Mouse (Mus musculus): ENCODE results near the gene Plin3.

Gene Plin3

DNA sequence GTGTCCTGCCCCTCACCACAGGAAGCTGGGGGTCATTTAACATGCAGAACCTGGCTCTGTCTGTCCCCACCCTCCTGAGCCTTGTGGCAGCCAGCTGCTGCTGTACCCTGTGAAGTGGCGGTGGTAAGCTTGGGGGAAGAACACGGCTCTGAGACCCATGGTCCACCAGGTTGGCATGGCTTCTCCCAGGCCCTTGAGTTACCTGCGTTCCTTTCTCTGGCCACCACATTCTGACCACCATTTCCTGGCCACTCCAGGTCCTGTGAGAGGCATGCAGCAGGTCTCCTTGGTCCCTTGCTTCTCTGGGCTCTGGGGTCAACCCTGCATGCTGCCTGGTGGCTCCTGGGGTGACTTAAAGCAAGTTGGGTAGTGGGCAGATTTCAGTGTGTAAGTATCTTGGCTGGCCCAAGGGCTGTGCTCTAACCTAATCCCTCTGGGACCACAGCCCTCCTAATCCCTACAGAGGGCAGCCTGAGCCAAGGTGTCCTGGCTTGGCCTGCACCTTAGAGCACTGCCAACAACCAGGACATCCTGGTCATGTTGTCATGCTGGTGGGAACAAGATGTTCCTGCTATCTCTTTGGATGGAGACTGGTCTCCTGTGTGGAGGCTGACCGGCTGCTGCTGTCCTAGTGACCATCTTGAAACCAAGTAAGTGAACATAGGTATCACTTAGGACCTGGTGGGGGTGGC is at the start of gene Plin3:
TSS of gene Plin3 (minus strand) at position 343 of the 692 bp plus-strand sequence.
- no peak for DNase-seq (ENCODE audit: low read depth, low spot score)

DNA sequence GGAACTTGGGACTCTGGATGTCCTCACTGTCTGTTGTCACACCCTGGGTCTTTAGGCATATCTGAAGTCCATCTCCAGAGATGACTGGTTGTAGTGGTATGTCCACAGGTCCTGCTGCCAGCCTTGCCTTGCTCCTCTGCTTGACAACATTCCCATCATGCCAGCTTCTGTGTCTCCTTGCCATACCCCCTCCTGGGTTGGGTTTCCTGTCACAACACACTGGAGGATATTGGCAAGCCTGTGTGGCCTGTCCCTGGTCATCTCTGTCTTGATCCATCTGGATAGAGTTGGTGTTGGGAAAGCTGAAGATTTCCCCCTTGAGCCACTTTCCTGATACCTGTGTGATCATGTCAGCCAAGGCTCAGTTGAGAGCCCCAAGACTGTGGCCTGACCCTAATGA is 48.0 kb upstream of the Plin3 start:
- no peak for DNase-seq (ENCODE audit: low read depth, low spot score)

DNA sequence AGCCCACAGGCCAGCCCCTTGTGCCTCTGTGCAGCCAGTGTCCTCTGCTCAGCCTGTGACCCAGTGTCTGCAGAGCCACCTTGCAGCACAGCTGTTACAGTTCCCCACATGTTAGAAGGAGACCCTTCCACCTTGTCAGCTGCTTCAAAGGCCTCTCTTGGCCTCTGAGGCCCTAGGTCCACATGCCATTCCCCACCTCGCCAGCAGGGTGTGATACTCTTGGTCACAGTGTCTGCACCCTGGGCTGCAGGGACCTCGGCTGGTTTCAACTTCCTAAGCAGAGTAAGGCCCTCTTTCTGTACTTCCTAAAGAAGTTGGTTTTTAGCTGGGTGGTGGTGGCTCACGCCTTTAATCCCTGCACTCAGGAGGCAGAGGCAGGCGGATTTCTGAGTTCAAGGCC is 46.2 kb upstream of the Plin3 start:
- peak; percentile 60 for DNase-seq (ENCODE audit: low read depth, low spot score)

DNA sequence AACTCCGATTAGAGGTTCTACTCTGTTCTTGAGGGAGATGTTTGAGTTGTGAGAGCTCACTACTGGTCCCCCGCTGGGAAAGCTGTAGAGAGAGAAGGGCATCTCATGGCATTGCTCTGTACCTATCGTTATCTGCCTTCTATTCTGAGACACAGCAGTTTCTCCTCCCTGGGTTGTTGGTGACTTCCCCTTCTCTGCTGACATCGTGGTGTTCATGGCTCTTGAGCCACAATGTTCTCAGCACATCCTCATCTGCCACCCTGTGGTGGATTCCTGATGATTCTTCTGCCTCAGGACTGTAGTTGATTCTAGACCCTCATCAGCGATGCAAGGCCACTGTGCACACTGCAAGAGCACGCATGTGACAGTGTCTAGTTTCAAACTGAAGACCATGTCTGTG is 45.1 kb upstream of the Plin3 start:
- DNase-seq (ENCODE audit: low read depth, low spot score): no peak

DNA sequence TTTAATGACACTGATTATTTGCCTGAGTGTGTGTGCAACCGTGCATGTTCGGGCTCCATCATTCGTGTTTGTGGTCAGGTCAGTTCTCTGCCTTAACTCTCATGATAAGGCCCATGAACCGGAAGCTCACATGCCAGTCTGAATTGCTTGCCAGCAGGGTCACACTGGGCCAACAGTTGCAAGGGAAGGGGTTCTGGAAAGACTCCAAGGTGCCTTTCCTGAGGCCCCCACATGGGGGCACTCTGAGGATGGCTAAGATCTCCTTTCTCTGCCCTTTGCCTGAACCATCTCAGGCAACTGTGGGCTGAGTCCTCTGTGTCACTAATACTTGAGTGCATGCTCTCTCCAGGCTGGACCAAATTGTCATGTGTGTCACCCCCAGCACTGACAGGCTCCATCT is 44.5 kb upstream of the Plin3 start:
- peak; percentile 63 for DNase-seq (ENCODE audit: low read depth, low spot score)

DNA sequence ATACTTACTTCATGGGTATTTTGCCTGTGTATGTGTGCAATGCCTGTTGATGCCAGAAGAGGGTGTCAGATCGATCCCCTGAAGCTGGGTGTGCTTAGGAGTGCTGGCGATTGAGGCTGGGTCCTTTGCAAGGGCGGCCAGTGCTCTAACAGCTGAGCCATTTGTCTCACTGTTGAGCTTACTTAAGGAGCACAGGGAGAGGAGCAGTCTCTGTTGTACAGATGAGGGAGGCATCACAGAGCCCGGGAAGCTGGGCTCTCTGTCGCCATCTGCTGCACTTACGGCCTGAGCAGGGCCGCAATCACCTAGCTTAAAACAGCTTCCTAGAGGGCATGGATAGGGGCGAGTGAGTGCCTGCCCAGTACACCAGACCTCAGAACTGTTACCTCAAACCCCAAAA is 40.3 kb upstream of the Plin3 start:
- peak; percentile 67 for DNase-seq (ENCODE audit: low read depth, low spot score)

DNA sequence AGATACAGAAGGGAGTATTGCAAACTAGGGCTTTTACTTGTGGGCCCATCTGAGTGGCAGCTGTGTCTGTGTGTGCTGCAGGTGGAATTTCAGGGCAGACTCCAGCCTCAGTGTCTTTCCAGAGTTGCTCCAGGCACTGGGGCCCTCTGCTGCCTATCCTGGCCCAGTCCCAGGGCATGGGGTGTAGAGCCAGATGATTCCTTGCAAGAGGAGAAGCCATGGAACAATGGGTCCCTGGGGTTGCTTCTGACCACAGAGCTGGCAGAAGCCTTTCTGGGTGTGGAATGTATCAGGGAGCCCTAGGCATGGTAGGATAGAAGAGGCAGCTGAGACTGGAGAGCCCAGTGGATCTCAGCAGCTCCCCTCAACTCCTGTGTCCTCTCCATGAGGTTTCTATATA is 38.6 kb upstream of the Plin3 start:
- no peak for DNase-seq (ENCODE audit: low read depth, low spot score)

DNA sequence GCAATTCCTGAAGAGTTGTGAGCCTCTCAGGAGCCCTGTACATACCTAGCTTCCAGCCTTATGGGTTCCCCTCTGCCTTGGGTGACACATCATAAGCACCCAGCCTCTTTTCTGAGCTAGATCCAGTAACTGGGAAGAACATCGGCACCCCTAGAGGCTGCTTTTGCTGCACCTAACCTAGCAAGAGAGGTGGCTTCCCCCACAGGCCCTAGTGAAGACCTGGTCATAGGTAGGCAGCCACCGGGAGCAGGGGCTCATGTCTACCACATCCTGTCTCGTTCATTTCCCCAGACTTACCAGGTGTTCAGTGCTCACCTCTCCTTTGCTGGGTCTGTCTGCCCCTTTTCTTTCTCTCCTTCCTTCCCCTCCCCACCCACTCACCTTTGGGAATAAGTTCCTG is 37.7 kb upstream of the Plin3 start:
- no peak for DNase-seq (ENCODE audit: low read depth, low spot score)

DNA sequence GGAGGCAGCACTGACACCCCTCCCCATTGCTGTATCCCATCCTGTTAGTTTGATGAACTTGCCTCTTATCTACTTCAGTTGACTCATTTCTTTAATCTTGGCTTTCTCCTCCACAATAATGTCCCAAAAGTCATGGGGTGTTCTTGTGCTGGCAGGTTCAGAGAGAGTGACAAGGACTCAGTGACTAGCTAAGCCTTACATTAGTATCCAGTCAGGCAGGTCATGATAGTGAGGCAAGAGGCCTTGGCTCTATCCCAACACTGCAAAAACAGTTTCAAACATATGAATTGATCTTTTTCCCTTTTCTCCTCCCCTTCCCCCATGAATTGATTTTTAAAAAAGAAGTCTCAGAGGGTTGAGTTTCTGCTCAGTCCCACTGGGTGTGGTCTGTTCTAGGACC is 36.6 kb upstream of the Plin3 start:
- no peak for DNase-seq (ENCODE audit: low read depth, low spot score)

DNA sequence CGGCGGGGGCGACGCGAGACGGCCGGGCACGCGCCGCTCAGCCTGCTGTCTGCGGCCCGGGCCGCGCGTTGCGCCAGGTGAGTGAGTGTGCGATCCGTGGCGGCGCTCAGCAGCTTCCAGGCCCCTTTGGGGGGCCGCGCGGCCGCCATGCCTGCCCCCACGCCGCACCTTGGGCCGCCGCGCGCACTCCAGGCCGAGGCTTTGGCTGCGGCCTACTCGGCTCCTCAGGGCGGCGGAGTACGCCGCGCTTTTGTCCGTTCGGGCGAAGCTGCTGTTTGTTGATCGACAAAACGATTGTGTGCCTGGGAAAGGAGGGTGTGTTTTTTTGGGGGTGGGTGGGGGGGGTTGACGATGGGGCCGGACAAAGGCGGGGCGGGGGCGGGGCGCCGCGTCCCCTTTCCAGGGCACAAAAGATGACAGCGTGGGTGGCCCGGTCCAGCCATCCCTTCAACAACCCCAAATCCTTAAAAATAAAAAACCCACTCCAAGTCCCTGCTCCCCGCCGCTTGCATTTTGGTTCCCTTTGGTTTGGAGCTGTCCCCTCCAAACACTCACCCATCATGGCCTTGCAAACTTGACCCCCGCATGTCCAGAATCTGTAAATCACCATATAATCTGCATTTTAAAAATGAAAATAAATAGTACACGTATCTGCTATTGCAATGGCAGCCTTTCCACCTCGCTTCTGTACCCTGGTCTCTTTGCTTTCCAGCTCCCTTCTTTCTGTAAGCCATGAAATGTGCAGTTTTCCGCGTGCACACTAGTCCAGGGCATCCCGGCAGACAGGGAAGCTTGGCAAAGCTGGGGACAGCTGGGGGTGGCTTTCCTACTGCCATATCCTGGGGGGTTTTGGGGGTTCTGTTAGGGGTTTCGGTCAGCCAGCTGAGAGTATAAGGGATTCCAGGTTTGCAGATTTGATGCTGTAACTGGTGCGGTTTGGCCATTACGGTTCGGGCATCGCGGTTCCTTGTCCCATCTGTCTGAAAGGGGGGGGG is 33.8 kb upstream of the Plin3 start:
- no peak for DNase-seq (ENCODE audit: low read depth, low spot score)

DNA sequence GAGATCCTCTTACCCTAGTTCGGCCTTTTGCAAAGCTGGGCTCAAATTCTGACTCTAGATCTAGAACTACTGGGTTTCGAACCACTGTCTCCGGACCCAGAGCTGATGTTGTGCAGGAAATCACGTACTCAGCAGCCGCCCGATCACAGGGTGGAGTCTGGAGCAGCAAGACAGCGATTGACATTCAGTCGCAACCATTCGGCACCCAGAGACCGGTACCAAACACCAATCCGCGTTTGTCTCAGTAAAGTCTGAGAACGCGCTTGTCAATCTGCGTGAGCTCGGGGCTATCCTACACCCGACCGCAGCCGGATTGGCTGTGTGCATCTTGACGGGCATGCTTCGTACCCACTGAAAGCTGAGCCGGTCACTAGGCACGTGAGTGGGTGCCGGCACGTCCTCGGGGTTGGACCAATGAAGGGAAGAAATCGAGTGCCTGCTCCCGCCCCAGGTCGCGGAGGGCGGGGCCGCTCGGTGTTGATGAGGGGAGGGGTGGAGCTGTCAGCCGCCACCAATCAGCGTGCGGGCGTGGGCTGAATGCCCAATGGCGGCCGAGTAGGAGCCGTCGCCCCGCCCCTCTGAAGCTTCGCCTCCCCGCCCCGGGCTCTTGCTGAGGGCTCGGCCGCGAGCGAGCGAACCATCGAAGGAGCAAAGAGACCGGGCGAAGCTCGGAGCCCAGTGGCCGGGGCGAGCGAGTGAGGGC is 32.9 kb upstream of the Plin3 start, which contains the start of gene Kdm4b:
TSS of gene Kdm4b (plus strand) at position 613 of the 703 bp plus-strand sequence.
- DNase-seq (ENCODE audit: low read depth, low spot score): peak; percentile 100

DNA sequence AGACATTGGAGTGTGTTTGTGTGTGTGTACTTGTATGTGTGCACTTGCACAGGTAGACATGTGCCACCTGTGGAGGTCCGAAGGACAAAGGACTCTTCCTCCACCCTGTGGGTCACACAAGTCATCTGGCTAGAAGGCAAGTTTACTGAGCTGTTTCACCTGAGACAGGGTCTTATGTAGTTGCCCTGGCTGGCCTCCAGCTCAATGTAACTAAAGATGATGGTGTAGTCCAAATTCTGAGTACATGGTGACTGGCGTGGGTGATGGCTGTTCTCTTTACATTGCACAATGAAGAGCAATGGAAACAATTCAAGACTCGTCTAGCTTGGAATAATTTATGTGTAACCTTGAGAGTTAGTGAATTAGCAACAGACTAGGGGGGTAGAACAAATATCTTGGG is 31.7 kb upstream of the Plin3 start:
- DNase-seq (ENCODE audit: low read depth, low spot score): no peak

DNA sequence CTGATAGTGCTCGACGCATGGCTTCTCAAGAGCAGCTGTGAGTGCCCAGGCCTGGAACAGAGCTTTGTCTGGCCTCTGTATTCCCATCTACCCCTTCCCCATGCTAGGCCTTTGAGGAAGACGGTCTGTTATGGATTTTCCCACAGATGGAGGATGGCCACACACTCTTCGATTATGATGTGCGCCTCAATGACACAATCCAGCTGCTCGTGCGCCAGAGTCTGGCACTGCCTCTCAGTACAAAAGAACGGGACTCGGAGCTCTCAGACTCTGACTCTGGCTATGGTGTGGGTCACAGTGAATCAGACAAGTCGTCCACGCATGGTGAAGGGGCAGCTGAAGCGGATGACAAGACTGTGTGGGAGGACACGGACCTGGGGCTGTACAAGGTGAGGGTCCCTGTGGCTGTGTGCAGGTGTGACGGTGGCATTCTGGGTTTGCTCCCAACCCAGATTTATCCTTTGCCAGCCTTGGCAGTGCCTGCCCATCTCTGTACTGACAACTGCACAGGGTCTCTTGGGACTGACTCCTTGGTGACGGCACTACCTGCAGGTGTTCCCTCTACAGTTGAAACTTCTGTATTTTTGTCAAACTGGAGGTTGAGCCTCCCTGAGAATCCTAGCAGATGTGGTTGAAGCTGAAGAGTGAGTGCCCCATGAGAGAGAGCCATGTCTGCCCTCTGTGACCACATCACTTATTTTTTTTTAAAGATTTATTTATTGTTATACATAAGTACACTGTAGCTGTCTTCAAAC is 16.7 kb upstream of the Plin3 start:
- DNase-seq (ENCODE audit: low read depth, low spot score): no peak

DNA sequence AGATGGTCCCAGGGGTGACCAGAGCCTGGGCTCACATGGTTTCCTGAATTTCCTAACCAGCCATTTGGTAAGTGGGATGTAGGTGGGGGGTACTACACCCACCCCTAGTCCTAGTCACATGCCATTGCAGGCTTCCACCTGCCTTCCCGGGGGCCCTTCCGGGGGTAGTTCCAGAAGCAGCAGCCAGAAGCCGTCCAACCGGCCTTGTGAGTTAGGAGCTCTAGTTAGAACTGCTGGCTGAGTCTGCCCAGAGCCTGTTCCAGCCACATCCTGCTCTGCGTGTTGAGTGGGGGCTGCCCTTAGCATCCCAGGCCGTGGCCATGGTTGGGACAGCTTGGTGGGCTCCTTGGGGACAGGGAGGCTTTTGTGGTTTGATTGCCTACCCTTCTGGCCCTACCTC is 15.4 kb upstream of the Plin3 start:
- DNase-seq (ENCODE audit: low read depth, low spot score): no peak

DNA sequence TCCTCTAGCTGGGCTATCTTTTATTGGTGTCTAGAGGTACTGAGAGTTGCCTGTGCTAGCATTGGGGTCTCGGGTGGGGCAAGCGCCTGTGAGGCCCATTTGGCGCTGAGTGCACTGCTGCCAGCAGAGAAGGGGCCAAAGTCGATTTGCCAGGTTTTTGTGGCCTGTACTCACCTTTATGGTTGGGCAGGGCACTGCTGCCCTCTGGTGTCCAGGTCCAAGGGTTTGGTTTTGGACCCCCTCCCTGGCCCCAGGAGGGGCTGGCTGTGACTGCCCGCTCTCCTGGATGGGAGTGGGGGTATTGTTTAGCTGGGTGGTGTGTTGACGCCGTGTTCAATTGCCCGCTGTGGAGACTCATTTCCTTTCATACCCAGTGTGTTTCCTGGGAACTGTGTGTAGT is 13.2 kb upstream of the Plin3 start:
- DNase-seq (ENCODE audit: low read depth, low spot score): no peak

DNA sequence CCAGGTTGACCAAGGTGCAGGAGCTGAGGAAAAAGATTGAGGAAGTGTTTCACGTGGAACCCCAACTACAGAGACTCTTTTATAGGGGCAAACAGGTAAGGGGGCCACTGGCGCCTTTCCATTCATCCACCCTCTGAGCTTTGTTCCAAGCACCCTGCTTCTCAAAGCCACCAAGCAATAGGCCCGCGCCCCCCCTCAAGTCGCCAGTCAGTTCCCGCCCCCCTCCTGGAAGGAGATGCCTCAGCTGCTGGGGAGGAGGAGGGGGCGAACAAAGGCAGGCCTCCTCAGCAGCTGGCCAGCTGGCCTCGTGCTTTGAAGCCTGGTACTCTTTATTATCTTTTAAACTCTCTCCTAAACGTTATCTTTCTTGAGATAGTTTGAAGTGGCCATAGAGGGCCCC is 12.5 kb upstream of the Plin3 start:
- no peak for DNase-seq (ENCODE audit: low read depth, low spot score)

DNA sequence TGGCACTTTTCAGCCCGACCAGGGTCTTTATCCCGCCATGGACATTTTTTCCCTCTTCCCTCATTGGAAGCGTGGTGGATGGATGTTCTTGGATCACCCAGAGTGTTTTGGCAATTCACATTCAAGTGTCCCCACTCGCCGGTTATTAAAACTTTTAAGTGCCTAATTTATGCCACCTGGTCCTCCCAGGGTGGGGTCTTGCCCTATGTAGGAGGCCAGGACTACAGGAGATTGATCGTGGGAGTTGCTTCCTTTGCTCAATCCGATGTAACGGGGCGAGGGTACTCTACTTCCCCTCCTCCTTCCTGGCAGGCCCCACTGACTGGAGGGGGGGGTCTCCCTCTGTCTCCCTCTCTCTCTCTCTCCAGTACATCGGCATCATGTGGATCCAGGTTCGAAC is 12.0 kb upstream of the Plin3 start:
- no peak for DNase-seq (ENCODE audit: low read depth, low spot score)

DNA sequence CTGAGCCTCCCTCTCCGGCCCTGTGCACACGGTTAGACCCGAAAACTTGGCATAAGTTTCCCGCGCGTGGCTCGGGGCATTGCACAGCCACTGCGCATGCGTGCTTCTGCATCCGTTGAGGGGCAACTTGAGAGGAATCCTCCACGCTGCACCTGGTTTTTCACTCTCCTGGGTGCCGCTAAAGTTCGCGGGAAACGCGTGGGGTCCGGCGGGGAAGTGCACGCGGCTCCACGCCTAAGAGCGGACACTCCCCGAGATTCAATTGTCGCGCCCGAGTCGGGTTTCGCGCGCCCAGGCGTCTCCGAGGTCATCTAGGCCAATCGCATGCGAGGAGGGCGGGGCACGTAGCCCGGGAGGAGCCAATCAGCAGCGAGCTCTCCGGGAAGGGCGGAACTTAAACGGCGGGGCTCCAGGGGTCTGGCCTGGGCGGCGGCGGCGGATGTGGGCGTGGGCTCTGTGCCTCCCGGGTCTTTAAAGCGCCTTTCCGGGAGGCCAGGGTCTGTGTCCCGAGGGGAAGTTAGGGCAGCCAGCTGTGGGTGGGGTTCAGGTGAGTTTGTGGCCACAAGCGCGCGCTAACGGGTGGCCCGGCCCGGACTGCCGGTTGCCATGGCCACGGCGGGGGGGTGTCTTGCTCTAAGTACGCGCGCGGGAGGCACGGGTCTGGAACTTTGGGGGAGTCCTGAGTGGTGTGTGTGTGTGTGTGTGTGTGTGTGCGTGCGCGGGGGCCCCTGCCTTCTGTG is 11.3 kb upstream of the Plin3 start:
- DNase-seq (ENCODE audit: low read depth, low spot score): peak; percentile 99

DNA sequence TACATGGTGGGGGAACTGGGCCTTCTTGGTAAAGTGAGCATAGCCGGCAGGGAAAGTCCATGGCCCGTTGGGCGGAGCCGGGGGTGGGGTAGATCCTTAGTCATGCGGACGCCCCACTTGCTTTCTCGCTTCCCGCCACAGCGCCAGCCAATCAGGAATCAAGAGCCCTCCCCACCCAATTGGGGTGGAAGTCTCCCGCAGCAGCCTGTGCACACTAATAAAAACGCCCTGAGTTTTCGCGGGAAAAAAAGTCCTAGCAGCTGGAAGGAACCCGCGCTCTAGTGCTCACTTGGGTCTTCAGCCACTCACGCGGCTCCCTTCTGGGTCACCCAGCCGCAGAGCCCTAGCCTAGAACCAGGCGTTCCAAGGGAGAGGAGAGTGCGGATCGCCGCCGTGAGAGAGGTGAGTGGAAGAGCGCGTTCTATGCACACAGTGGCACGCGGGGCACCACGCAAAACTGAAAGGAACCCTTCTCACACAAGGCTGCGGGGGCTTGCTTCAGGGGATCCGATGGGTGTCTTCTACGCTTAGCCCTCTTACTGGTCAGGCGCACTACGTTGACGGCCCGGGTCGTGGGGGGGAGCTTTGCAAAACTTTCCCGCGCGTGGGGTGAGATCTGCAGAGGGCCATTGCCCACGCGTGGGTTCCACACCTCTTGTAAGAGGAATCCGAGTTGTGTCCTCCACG is 10.6 kb upstream of the Plin3 start, which contains the start of gene Uhrf1:
TSS of gene Uhrf1 (plus strand) at position 162 of the 687 bp plus-strand sequence.
- peak; percentile 99 for DNase-seq (ENCODE audit: low read depth, low spot score)

DNA sequence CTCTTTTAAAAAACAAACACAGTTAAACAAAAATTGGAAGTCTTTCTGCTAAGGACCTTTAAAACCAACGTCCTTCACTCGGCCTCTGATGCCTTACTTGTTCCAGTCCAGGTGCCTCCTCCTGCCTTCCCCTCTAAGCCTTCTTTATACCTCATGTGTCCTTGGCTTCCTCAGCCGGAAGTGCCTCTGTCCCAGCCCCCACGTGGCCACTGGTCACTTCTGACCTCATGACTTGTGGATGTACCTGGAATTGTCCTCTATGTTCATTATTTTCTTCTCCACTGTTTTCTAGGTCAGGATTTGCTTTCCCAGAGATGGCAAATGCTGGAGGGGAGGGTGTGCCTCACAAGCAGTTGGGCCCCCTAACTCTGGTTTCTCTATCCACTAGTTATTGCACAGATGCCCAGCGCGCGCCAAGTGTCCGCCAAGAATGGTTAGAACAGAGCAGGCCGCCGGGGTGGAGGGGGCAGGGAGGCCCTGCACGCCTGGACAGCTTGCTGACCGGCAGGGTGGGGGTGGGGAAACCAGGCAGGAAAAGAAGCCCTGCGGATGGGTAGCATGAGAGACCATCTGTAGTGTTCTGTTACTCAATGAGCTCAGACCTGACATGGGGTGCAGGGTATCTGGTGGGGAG is 9.8 kb upstream of the Plin3 start:
- no peak for DNase-seq (ENCODE audit: low read depth, low spot score)
